Mouse (Mus musculus): ENCODE results near the gene Ccdc115. TPM values are rescaled to one million over a fixed set of nuclear protein-coding genes. Genes with fewer than 3 reads are reported as not detected.
"Not testable (repeated sequence)": the region's sequence is repeated elsewhere in the genome, so short reads cannot be mapped to it uniquely, and the experiment has no call there.

Ccdc115 gene
- polyA plus RNA-seq, 1 experiment from 2014 or later = 68.9 TPM

DNA sequence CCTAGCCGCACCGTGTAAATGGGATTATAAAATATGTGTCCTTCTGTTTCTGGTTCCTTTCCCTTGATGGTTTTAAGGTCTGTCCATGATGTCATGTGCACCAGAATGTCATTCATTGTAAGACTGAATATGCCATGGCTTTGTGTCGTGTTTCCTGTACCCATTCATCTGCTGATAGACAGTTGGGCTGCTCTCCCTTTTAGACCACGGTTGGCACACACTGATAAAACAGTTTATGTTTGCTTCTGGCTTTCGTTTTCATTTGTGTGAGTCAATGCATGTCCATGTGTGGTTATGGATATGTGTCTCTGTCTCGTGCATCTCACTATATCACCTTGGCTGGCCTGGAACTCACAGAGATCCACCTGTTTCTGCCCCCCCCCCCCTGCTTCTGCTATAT is 26.0 kb upstream of the Ccdc115 start:
- ATAC-seq (ENCODE audit: low FRiP score) = no peak
- Histone ChIP-seq H3K4me3 (replicated peaks) (no peak overlapping the region), H3K27me3 (peaks cover 13% of the 10 kb centered on the region), H3K27ac (no peak overlapping the region), H3K36me3 (replicated peaks) (no peaks in the 10 kb centered on the region), H3K9me3 (no peaks in the 10 kb centered on the region), H3K4me2 (no peak overlapping the region), H3K4me1 (no peaks in the 10 kb centered on the region), H3K9ac (no peak overlapping the region)
- 78% methylated on average over 6 of the region's 6 CpGs for WGBS

DNA sequence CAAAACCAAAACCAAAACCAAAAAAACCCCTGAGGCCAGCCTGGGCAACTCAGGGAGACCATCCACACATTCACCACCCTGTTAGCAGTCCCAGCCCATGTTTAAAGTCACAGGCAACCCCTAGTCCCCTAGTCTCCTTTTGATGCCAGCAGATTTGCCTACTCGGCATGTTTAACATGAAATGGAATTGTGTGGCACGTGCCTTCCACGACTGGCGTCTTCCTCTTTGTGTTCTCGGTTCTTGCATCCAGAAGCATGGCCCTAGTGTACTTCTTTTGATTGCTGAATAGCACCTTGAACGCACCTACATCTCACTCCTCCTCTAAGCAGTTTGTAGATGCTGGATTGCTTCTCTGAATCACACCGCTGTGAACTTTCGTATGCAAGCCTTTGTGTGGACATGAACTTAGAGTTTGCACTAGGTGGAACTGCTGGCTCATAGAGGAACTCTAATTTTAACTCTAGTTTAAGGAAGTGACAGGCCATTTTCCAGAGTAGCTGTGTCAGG is 24.9 kb upstream of the Ccdc115 start:
- Histone ChIP-seq H3K4me2 (no peak overlapping the region), H3K36me3 (replicated peaks) (no peaks in the 10 kb centered on the region), H3K27ac (no peak overlapping the region), H3K4me3 (replicated peaks) (no peak overlapping the region), H3K9ac (no peak overlapping the region), H3K4me1 (peaks cover 5% of the 10 kb centered on the region), H3K27me3 (peaks cover 21% of the 10 kb centered on the region), H3K9me3 (no peaks in the 10 kb centered on the region)
- no peak for ATAC-seq (ENCODE audit: low FRiP score)
- 88% methylated on average over 8 of the region's 8 CpGs for whole genome bisulfite sequencing

DNA sequence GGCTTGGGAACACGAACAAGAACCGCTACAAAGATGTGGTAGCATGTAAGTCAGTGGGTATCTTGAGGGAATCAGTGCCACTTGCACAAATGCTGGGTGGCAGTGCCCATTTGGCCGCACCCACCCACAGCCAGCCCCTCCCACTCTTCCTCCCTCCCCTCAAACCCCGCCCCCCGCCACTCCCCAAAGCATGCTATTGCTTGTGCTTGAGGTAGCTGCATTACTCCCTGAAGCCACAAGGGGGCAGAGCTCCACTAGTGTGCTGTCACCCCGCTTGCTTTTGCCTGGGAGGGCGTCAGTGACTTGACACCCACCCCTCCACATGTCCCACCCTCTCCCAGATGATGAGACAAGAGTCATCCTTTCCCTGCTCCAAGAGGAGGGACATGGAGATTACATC is 23.3 kb upstream of the Ccdc115 start:
- Histone ChIP-seq H3K4me2 (no peak overlapping the region), H3K9me3 (no peaks in the 10 kb centered on the region), H3K27ac (no peak overlapping the region), H3K4me1 (peaks cover 8% of the 10 kb centered on the region), H3K4me3 (replicated peaks) (no peak overlapping the region), H3K27me3 (peaks cover 37% of the 10 kb centered on the region), H3K36me3 (replicated peaks) (no peaks in the 10 kb centered on the region), H3K9ac (no peak overlapping the region)
- ATAC-seq (ENCODE audit: low FRiP score) = no peak
- 13% methylated on average over 7 of the region's 7 CpGs for WGBS

DNA sequence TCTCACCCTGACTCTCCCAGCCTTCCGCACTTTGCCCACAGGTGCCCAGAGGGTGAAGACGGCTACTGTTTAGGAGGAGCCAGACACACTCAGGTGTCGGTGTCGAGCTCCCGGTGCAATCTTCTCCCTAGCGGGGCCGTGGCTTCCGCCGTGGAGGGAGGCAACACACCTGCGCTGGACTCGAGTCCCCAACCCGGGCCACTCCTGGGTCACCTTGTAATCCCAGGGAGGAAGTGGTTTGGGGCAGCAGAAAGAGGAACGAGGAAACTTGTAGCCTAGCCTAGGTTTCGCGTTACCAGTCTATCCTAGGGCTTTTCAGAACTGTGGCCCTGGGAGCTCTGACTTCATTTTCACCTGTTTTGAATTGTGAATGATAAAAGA is 20.6 kb upstream of the Ccdc115 start:
- H3K4me3 ChIP-seq (replicated peaks) = peak overlapping the region; percentile 57
- H3K4me2 ChIP-seq = peak overlapping the region; percentile 94
- peaks cover 50% of the 10 kb centered on the region for H3K27me3 ChIP-seq
- H3K27ac ChIP-seq = no peak overlapping the region
- peak overlapping the region; percentile 58 for H3K9ac ChIP-seq
- 3% methylated on average over 15 of the region's 15 CpGs for WGBS
- ATAC-seq (ENCODE audit: low FRiP score) = no peak
- no peaks in the 10 kb centered on the region for H3K36me3 ChIP-seq (replicated peaks)
- H3K4me1 ChIP-seq = peaks cover 8% of the 10 kb centered on the region
- H3K9me3 ChIP-seq = no peaks in the 10 kb centered on the region

DNA sequence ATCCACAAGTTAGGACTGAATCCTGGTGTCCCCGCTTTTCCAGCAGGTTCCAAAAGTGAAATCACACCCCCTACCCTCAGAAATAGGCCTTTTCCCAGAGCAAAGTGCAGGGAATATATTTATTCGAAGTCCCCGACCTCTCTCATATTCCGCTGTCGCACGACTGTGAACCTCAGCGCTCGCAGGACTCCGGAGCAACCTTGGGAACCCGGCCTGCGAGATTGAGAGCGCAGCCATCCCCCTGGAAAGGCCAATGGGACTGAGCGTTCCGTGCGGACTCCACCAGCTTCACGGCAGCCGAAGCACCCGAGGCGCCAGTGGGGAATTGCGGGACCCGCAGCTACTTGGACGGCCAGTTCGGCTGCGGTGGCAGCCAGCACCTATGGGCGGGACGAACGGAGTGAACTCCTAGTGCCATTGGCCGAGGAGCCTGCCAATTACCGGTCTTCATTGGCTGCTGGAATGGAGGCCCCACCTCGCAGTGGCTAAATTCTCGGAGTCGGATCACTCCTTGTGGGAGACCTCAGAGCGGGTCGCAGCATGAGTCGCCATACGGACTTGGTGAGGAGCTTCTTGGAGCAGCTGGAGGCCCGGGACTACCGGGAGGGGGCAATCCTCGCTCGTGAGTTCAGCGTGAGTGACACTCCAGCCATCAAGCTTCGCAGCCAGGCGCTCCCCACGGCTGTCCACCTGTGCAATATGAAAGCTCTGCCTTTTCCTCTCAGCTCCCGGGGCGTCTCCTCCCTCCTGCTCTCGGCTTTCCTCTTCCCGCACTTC is 20.0 kb upstream of the Ccdc115 start, which contains the start of gene Ptpn18:
Gene Ptpn18 (plus strand): TSS at position 479 of the 777 bp plus-strand sequence.
- WGBS = under 1% methylated on average over 48 of the region's 48 CpGs
- Histone ChIP-seq H3K4me2 (peak within 1 kb of the TSS; percentile 94), H3K36me3 (replicated peaks) (no peaks in the 10 kb centered on the region), H3K9me3 (no peaks in the 10 kb centered on the region), H3K9ac (peak within 1 kb of the TSS; percentile 58), H3K27ac (no peak within 1 kb of the TSS), H3K4me1 (peaks cover 8% of the 10 kb centered on the region), H3K27me3 (peaks cover 50% of the 10 kb centered on the region), H3K4me3 (replicated peaks) (peak within 1 kb of the TSS; percentile 57)
- peak; percentile 94 for ATAC-seq (ENCODE audit: low FRiP score)

DNA sequence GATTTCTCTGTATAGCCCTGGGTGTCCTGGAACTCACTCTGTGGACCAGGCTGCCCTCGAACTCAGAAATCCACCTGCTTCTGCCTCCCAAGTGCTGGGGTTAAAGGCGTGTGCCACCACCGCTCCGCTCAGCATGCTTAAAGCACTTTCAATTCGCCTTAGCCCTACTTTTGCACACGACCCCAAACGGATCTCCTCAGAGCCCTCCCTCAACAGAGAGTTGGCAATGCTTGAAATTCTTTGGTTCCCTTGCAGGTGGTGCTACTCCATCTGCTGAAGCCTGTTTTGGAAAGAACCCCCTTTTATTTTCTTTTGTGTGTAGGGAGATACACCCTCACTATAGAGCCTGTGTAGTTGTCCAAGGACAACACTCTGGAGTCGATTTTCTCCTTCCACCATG is 19.0 kb upstream of the Ccdc115 start:
- H3K27me3 ChIP-seq = peaks cover 50% of the 10 kb centered on the region
- no peaks in the 10 kb centered on the region for H3K36me3 ChIP-seq (replicated peaks)
- no peak overlapping the region for H3K4me3 ChIP-seq (replicated peaks)
- H3K9ac ChIP-seq = no peak overlapping the region
- H3K27ac ChIP-seq = no peak overlapping the region
- no peak for ATAC-seq (ENCODE audit: low FRiP score)
- 34% methylated on average over 8 of the region's 8 CpGs for WGBS
- peaks cover 8% of the 10 kb centered on the region for H3K4me1 ChIP-seq
- H3K9me3 ChIP-seq = no peaks in the 10 kb centered on the region
- H3K4me2 ChIP-seq = no peak overlapping the region

DNA sequence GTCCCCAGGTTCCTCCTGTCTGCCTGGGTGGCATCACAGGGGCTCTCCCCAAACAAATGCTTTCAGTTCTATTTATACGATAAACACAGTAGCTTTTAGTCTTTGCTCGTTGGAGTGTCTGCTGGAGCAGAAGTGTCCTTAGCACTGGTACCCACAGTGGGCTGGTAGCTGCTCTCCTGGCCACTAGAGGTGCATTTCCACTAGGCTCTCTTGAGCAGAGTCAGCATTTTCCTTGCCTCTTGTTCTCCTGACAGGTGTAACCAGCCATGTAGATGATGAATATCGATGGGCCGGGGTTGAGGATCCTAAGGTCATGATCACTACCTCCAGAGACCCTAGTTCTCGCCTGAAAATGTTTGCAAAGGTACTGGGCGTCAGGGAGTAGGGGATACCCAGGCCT is 3.7 kb upstream of the Ccdc115 start:
- H3K9ac ChIP-seq = no peak overlapping the region
- peaks cover 20% of the 10 kb centered on the region for H3K4me1 ChIP-seq
- H3K9me3 ChIP-seq = no peaks in the 10 kb centered on the region
- H3K27ac ChIP-seq = no peak overlapping the region
- no peaks in the 10 kb centered on the region for H3K27me3 ChIP-seq
- H3K4me2 ChIP-seq = no peak overlapping the region
- H3K4me3 ChIP-seq (replicated peaks) = no peak overlapping the region
- ATAC-seq (ENCODE audit: low FRiP score) = no peak
- H3K36me3 ChIP-seq (replicated peaks) = peaks cover 47% of the 10 kb centered on the region
- WGBS = 95% methylated on average over 6 of the region's 6 CpGs

DNA sequence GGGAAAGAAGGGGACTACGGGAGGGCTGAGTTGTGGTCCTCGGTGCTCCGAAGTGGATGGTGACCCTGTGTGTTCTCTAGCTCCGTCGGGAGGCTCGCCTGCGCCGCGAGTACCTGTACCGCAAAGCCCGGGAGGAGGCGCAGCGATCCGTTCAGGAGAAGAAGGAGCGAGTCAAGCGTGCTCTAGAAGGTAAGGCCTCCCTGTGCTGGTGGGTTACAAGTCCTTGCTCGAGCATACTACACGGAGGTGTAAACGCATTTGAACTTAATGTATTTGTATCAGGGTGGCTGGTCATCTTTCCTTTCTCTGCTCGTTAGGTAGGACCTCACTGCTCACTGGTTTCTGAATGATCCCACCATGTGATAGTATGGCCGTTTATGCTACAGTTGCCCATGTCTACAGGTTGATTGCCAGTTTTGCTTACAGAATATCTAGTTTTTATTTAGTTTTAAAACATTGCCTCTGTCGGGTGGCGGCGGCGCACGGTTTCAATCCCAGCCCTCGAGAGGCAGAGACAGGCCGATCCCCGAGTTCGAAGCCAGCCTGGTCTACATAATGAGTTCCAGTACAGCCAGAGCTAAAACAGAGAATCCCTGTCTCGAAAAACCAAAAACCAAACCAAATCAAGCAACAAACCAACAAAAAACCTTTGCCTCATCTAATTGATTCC is 624 bp upstream of the Ccdc115 start:
- H3K4me1 ChIP-seq = peaks cover 25% of the 10 kb centered on the region
- peaks cover 37% of the 10 kb centered on the region for H3K36me3 ChIP-seq (replicated peaks)
- WGBS = 9% methylated on average over 31 of the region's 31 CpGs
- peak overlapping the region; percentile 68 for H3K27ac ChIP-seq
- H3K9me3 ChIP-seq = no peaks in the 10 kb centered on the region
- H3K9ac ChIP-seq = peak overlapping the region; percentile 65
- H3K27me3 ChIP-seq = no peaks in the 10 kb centered on the region
- H3K4me2 ChIP-seq = peak overlapping the region; percentile 73
- peak; percentile 50 for ATAC-seq (ENCODE audit: low FRiP score)
- H3K4me3 ChIP-seq (replicated peaks) = peak overlapping the region; percentile 74

DNA sequence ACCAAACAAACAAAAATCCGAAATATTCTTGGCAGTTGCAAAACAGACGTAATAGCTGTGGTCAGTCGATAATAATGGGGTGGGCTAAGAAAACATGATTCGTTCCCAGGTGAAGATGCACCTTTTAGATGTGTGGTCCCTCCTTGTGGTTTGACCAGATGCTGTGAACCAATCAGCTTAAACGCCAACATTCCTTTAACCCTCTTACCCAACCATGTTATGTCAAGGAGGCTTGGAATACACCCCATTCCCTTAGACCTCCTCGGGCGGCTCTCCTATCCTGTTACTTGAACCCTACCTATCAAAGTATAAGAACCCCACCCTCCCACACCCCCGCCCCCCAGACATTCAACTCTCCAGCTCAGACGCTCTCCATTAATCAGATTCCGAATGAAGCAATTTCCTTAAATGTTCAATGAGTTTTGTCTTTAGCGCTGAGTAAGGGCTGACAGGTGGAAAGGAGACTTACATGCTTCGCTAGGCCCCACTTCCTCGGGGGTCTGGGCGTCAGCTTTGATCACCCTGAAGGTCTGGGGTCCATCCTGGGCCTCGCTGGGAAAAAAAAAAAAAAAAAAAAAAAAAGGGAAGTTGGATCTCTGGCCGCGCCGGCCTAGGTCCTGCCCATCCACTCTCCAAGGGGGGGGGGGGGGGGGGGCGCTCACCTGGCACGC is 956 bp downstream of the Ccdc115 start:
- H3K36me3 ChIP-seq (replicated peaks) = peaks cover 21% of the 10 kb centered on the region
- ATAC-seq (ENCODE audit: low FRiP score) = no peak
- H3K4me3 ChIP-seq (replicated peaks) = peak overlapping the region; percentile 74
- H3K9ac ChIP-seq = peak overlapping the region; percentile 65
- H3K4me2 ChIP-seq = peak overlapping the region; percentile 70
- H3K9me3 ChIP-seq = no peaks in the 10 kb centered on the region
- peaks cover 33% of the 10 kb centered on the region for H3K4me1 ChIP-seq
- 48% methylated on average over 15 of the region's 20 CpGs for WGBS
- no peak overlapping the region for H3K27ac ChIP-seq
- no peaks in the 10 kb centered on the region for H3K27me3 ChIP-seq

DNA sequence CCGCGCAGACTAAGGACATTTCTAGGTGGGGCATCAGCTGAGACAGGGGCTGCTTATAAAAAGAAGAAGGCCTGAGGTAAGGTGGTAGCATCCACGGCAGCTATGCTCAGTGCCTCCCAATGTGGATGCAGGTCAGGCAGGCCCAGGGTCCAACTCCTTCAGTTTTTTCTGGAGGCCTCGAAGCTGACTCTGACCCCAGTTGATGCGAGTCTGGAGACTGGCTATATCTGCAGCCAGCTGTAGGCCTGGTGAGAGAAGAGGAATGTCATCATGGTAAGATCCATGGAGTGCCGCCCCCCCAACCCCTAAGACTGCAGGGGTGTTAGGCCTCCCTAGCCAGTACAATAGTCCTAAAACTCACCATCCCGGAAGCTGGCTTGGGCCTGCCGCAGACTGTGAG is 2.1 kb downstream of the Ccdc115 start:
- Histone ChIP-seq H3K4me1 (peaks cover 33% of the 10 kb centered on the region), H3K36me3 (replicated peaks) (peaks cover 11% of the 10 kb centered on the region)
- not testable (repeated sequence) for ATAC-seq (ENCODE audit: low FRiP score); H3K9me3 ChIP-seq; H3K27ac ChIP-seq; H3K27me3 ChIP-seq; H3K9ac ChIP-seq; H3K4me2 ChIP-seq; H3K4me3 ChIP-seq (replicated peaks)
- 95% methylated on average over 8 of the region's 8 CpGs for WGBS

DNA sequence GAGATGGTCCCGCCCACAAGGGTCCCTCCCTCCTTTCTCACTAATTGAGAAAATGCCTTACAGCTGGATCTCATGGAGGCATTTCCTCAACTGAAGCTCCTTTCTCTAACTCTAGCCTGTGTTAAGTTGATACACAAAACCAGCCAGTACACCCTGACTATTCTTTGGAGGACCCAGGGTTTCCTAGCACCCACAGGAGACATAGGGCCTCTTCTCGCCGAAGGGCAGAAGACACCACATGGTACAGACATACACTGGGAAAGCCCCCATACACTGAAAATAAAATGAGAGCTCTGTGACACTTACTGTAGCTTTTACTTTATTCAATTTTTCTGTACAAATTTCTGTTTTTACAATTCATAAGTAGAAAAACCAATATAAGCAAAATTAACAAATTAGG is 3.1 kb downstream of the Ccdc115 start:
- H3K9ac ChIP-seq = no peak overlapping the region
- H3K36me3 ChIP-seq (replicated peaks) = peaks cover 10% of the 10 kb centered on the region

DNA sequence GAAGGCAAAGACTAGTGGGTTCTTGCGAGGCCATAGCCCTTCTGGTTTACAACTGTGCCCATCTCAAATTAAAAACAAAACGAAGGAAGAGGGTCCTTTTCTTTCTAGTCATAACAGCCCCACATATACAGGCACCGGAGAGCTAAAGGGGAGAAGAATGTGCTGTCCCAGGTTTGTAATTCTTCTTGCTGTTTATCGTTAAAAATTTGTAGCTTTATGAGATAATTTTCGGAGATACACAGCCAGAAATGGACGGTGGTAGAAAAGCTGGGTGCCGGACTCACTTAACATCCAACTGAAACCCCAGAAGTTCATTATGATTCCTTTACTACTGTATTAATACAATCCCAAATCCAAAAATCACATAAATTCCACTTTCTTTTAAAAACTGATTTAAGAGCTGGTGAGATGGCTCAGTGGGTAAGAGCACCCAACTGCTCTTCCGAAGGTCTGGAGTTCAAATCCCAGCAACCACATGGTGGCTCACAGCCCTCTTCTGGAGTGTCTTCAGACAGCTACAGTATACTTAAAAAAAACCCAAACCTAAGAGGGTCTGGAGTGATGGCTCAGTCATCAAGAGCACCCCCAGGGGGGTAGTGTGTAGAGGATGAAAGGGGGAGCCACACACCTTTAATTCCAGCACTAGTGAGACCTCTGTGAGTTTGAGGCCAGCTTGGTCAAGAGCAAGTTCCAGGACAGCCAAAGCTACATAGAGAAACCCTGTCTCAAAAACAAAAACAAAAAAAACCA is 3.9 kb downstream of the Ccdc115 start:
- 30% methylated on average over 8 of the region's 8 CpGs for WGBS

More for the DNA sequence above, 3.1 kb downstream of the Ccdc115 start:
- Histone ChIP-seq H3K27ac (no peak overlapping the region), H3K4me1 (peaks cover 30% of the 10 kb centered on the region), H3K4me3 (replicated peaks) (no peak overlapping the region), H3K4me2 (no peak overlapping the region), H3K27me3 (no peaks in the 10 kb centered on the region), H3K9me3 (peaks cover 8% of the 10 kb centered on the region)
- ATAC-seq (ENCODE audit: low FRiP score) = no peak
- 73% methylated on average over 3 of the region's 3 CpGs for WGBS

More for the DNA sequence above, 3.9 kb downstream of the Ccdc115 start:
- Histone ChIP-seq H3K4me2 (peak overlapping the region; percentile 54), H3K4me3 (replicated peaks) (peak overlapping the region; percentile 58), H3K36me3 (replicated peaks) (peaks cover 16% of the 10 kb centered on the region), H3K27ac (peak overlapping the region; percentile 85), H3K9ac (peak overlapping the region; percentile 62), H3K9me3 (peaks cover 17% of the 10 kb centered on the region), H3K4me1 (peaks cover 23% of the 10 kb centered on the region), H3K27me3 (no peaks in the 10 kb centered on the region)
- ATAC-seq (ENCODE audit: low FRiP score) = no peak

Measured in forebrain, embryonic 12.5 days (tissue).